Mouse (Mus musculus) forebrain, postnatal 0 days (tissue): ENCODE data around the gene Fam32a. TPM values are rescaled to one million over a fixed set of nuclear protein-coding genes. Genes with fewer than 3 reads are reported as not detected.

Experiments
- ATAC-seq: fragments of 200-750 bp; cut with Nextera tagmentation; 2 replicates; pipeline ENCODE4 v1.8.0; 2017; ENCODE audit warnings: mild to moderate bottlenecking, moderate library complexity
- DNase-seq: peaks from one replicate; pipeline ENCODE4 v3.0.0-alpha.2; 2015
- H3K27ac ChIP-seq: fragments of 300-500 bp; sonication (generic); 2 replicates; pipeline ENCODE4 v1.5.1; 2014; ENCODE audit warnings: low read depth, mild to moderate bottlenecking, antibody characterized with exemption, low read length, moderate library complexity, mixed read lengths
- H3K27me3 ChIP-seq: fragments of 300-500 bp; sonication (generic); 2 replicates; pipeline ENCODE4 v1.6.1; 2014; ENCODE audit warnings: mild to moderate bottlenecking, low read length, mixed read lengths; ENCODE audit not compliant: insufficient read depth
- H3K36me3 ChIP-seq: fragments of 300-500 bp; sonication (generic); 2 replicates; pipeline ENCODE4 v1.6.1; 2014; ENCODE audit warnings: mild to moderate bottlenecking, moderate library complexity; ENCODE audit not compliant: insufficient read depth
- H3K4me1 ChIP-seq: fragments of 300-500 bp; sonication (generic); 2 replicates; pipeline ENCODE4 v1.6.1; 2014; ENCODE audit warnings: antibody characterized with exemption; ENCODE audit not compliant: insufficient read depth
- H3K4me2 ChIP-seq: fragments of 300-500 bp; sonication (generic); 2 replicates; pipeline ENCODE4 v1.6.1; 2014; ENCODE audit warnings: low read depth, mild to moderate bottlenecking, moderate library complexity
- H3K4me3 ChIP-seq: fragments of 300-500 bp; sonication (generic); 2 replicates; pipeline ENCODE4 v1.5.1; 2014; ENCODE audit warnings: low read depth, low read length, mixed read lengths
- H3K9ac ChIP-seq: fragments of 300-500 bp; sonication (generic); 2 replicates; pipeline ENCODE4 v1.6.1; 2014; ENCODE audit warnings: mild to moderate bottlenecking
- H3K9me3 ChIP-seq: fragments of 300-500 bp; sonication (generic); 2 replicates; pipeline ENCODE4 v1.6.1; 2016; ENCODE audit warnings: low read length
- CTCF ChIP-seq: sonication (generic); IDR thresholded peaks from 2 replicates; pipeline ENCODE4 v1.5.1; 2016; ENCODE audit warnings: antibody characterized with exemption, control low read depth, low read depth
- WGBS: fragments of 180-500 bp; shearing (Covaris S2); extraction: QIAGEN DNeasy Blood & Tissue Kit; methylation state at CpG from one replicate; pipeline ENCODE4 v1.1.7; 2014; 5-methylcytosine and 5-hydroxymethylcytosine counted together
- polyA plus RNA-seq: library from polyadenylated mRNA; unstranded; fragments of >200 nt; fragmentation: Nextera tagmentation; extraction: Ambion mirVana; gene quantifications from 2 replicates; pipeline ENCODE4 v1.2.1, GENCODE M21; 2015
- total RNA-seq: library from RNA; depleted of rRNA; stranded (reverse); fragments of >200 nt; gene quantifications from 2 replicates; pipeline ENCODE4 v1.2.3, GENCODE M21; 2014; rRNA removed

The Fam32a gene
- total and polyA plus RNA-seq, 2 experiments from 2014 or later: 107 to 147 TPM

DNA sequence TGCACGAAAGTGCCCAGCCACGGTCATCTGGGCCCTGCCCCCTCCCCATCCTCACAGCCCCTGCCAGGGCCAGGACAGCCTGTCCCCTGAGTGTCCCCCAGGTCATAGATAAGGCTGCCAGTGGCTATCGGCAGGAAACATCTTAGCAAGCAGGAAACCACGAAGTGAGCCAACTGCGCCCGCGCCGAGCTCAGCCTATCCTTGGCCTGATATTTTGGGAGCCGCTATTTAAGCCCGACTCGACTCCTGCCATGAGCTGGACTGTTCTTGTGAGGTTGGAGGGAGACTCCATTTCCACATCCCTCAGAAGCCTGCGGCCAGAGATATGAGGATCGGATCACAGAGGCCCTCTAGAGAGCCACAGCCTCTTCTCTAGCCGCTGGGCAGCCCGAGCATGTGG lies 48.8 kb downstream of the Fam32a start:
- Histone ChIP-seq H3K27ac (0 out of 2 replicates have a peak overlapping the region, but pooled peaks have one; percentile 21), H3K4me1 (no peaks in the 10 kb centered on the region), H3K36me3 (no peaks in the 10 kb centered on the region), H3K27me3 (no peaks in the 10 kb centered on the region), H3K9me3 (no peaks in the 10 kb centered on the region), H3K9ac (no peak overlapping the region), H3K4me2 (no peak overlapping the region), H3K4me3 (no peak overlapping the region)
- DNase-seq: no peak
- no peak for TF ChIP-seq CTCF
- ATAC-seq: no peak
- WGBS: 90% methylated on average over 15 of the region's 15 CpGs

- no peak for TF ChIP-seq CTCF
- WGBS: 90% methylated on average over 12 of the region's 12 CpGs
- no peaks in the 10 kb centered on the region for H3K27me3 ChIP-seq
- no peak overlapping the region for H3K9ac ChIP-seq
- H3K4me2 ChIP-seq: no peak overlapping the region
- H3K36me3 ChIP-seq: no peaks in the 10 kb centered on the region
- H3K4me3 ChIP-seq: no peak overlapping the region
- H3K4me1 ChIP-seq: no peaks in the 10 kb centered on the region
- no peak overlapping the region for H3K27ac ChIP-seq
- ATAC-seq: no peak
- H3K9me3 ChIP-seq: no peaks in the 10 kb centered on the region
- DNase-seq: no peak
Observed at GRCm38 (mm10) chr8:72270606-72271005, 51.1 kb downstream of the Fam32a start.

GRCm38 (mm10) chr8:72271051-72271660 lies 51.6 kb downstream of the Fam32a start:
- TF ChIP-seq CTCF: no peak
- no peak overlapping the region for H3K27ac ChIP-seq

DNA sequence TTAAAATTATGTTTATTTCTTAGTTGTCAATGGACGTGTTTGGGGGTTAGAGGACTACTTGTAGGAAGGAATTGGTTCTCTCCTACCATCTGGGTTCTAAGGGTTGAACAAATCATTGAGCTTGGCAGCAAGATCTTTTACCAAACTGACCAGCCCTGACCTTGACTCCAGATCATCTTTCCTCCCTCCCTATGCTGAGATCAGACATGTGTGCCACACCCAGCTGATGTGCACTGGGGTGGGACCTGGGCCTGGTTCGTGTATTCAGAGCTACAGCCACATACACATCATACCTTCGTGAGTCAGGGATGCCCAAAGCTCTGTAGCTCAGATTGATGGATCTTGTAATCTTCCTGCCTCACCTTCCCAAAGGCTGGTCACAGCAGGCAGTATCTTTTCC lies 52.2 kb downstream of the Fam32a start:
- Histone ChIP-seq H3K4me2 (no peak overlapping the region), H3K27me3 (no peaks in the 10 kb centered on the region), H3K9me3 (no peaks in the 10 kb centered on the region), H3K4me3 (no peak overlapping the region), H3K4me1 (no peaks in the 10 kb centered on the region), H3K27ac (no peak overlapping the region), H3K36me3 (no peaks in the 10 kb centered on the region), H3K9ac (no peak overlapping the region)
- no peak for DNase-seq
- WGBS: 76% methylated on average over 3 of the region's 3 CpGs
- no peak for ATAC-seq
- TF ChIP-seq CTCF: no peak

More at GRCm38 (mm10) chr8:72271051-72271660, 51.6 kb downstream of the Fam32a start:
- no peaks in the 10 kb centered on the region for H3K36me3 ChIP-seq
- no peak overlapping the region for H3K9ac ChIP-seq
- no peak overlapping the region for H3K4me2 ChIP-seq
- H3K9me3 ChIP-seq: no peaks in the 10 kb centered on the region
- 68% methylated on average over 11 of the region's 11 CpGs for WGBS
- H3K4me3 ChIP-seq: no peak overlapping the region
- no peaks in the 10 kb centered on the region for H3K4me1 ChIP-seq
- no peak for DNase-seq
- no peak for ATAC-seq
- H3K27me3 ChIP-seq: no peaks in the 10 kb centered on the region

- TF ChIP-seq CTCF: peak; percentile 63
- no peaks in the 10 kb centered on the region for H3K36me3 ChIP-seq
- DNase-seq: peak; percentile 21
- H3K9me3 ChIP-seq: no peaks in the 10 kb centered on the region
- WGBS: 21% methylated on average over 3 of the region's 3 CpGs
- H3K4me2 ChIP-seq: no peak overlapping the region
- no peak overlapping the region for H3K9ac ChIP-seq
- H3K27ac ChIP-seq: no peak overlapping the region
- no peaks in the 10 kb centered on the region for H3K27me3 ChIP-seq
- no peaks in the 10 kb centered on the region for H3K4me1 ChIP-seq
- peak; percentile 80 for ATAC-seq
- H3K4me3 ChIP-seq: no peak overlapping the region
Observed at GRCm38 (mm10) chr8:72272361-72272760, 52.8 kb downstream of the Fam32a start.

DNA sequence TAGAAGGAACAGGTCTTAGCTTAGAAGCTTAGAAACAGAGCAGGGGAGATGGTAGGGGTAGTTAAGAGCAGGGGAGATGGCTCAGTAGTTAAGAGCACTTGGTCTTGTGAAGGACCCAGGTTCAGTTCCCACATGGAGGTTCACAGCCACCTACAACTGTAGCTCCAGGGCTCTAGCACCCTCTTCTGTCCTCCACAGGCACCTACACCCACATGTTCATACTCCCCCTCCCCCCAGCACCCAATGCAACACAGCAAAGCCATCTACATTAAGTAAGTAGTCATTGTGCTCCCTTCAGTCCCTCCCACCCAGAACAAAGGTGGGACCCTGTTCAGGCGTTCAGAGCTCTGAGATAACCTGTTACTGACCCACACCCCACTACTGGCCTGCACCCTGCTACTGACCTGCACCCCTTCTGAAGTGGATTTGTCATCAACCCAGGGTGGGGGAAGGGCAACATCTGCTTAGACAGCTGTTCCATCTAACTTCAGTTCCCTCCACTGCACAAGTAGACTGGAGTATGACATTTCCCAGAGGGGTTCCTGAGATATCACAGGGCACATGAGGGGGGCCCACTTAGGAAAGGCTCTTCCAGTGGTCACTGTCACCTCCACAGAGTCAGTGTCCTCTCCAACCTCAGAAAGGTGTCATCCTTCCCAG lies 53.7 kb downstream of the Fam32a start:
- no peaks in the 10 kb centered on the region for H3K9me3 ChIP-seq
- 65% methylated on average over 1 of the region's 1 CpGs for WGBS
- no peak for ATAC-seq
- H3K27ac ChIP-seq: no peak overlapping the region
- no peak overlapping the region for H3K4me2 ChIP-seq
- no peak overlapping the region for H3K9ac ChIP-seq
- no peaks in the 10 kb centered on the region for H3K4me1 ChIP-seq
- H3K36me3 ChIP-seq: no peaks in the 10 kb centered on the region
- TF ChIP-seq CTCF: no peak
- H3K4me3 ChIP-seq: no peak overlapping the region
- DNase-seq: no peak
- no peaks in the 10 kb centered on the region for H3K27me3 ChIP-seq

DNA sequence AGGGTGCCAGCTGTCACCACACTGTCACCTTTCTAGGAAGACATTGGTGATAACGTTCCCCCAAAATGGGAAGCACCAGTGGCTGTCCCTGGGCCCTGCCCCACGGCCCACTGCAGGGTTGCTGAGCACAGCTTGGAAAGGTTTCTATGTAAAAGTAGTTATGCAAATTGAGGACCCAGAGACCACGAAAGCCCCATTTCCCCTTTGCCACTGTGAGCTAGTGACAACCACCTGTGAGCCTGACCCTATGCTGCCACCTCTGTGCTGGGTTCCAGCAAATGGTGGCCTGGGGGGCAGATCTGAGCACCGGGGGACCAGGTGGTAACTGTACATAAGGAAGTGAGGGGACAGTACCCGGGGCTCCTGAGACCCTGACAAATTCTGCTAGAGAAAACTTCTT lies 54.3 kb downstream of the Fam32a start:
- DNase-seq: no peak
- TF ChIP-seq CTCF: no peak
- no peak overlapping the region for H3K27ac ChIP-seq
- H3K36me3 ChIP-seq: no peaks in the 10 kb centered on the region
- no peaks in the 10 kb centered on the region for H3K27me3 ChIP-seq
- H3K9me3 ChIP-seq: no peaks in the 10 kb centered on the region
- no peak overlapping the region for H3K4me3 ChIP-seq
- H3K4me2 ChIP-seq: no peak overlapping the region
- no peaks in the 10 kb centered on the region for H3K4me1 ChIP-seq
- 74% methylated on average over 5 of the region's 5 CpGs for WGBS
- no peak overlapping the region for H3K9ac ChIP-seq
- ATAC-seq: no peak

Other genes starting within 250 kb of the Fam32a start
- gene Cyp4f18, start 210.1 kb upstream of the Fam32a start, total RNA-seq: 0.77 TPM in 1 of 2 replicates, not detected in the other
- gene Cyp4f18, start 210.1 kb upstream of the Fam32a start, polyA plus RNA-seq: 0.44 and 0.52 TPM in 2 replicates
- gene Olfr372, start 178.5 kb upstream of the Fam32a start, total RNA-seq: not detected in 2 replicates
- not detected in 2 replicates for gene Olfr372, start 178.5 kb upstream of the Fam32a start, polyA plus RNA-seq
- not detected in 2 replicates for gene Olfr373, start 136.6 kb upstream of the Fam32a start, total RNA-seq
- not detected in 2 replicates for gene Olfr373, start 136.6 kb upstream of the Fam32a start, polyA plus RNA-seq
- not detected in 2 replicates for gene Olfr374, start 112.7 kb upstream of the Fam32a start, total RNA-seq
- gene Olfr374, start 112.7 kb upstream of the Fam32a start, polyA plus RNA-seq: not detected in 2 replicates
- 139 and 141 TPM in 2 replicates for gene Tpm4, start 84.8 kb upstream of the Fam32a start, total RNA-seq
- 118 and 120 TPM in 2 replicates for gene Tpm4, start 84.8 kb upstream of the Fam32a start, polyA plus RNA-seq
- 35.7 and 39.1 TPM in 2 replicates for gene Rab8a, start 58.5 kb upstream of the Fam32a start, total RNA-seq
- 74.2 and 85.0 TPM in 2 replicates for gene Rab8a, start 58.5 kb upstream of the Fam32a start, polyA plus RNA-seq
- gene Hsh2d, start 30.1 kb upstream of the Fam32a start, total RNA-seq: not detected in 2 replicates
- not detected in 2 replicates for gene Hsh2d, start 30.1 kb upstream of the Fam32a start, polyA plus RNA-seq
- gene Cib3, start 6.9 kb upstream of the Fam32a start, total RNA-seq: 0.10 TPM in 1 of 2 replicates, not detected in the other
- not detected in 2 replicates for gene Cib3, start 6.9 kb upstream of the Fam32a start, polyA plus RNA-seq
- not detected in 2 replicates for gene Gm11034, start 6.1 kb upstream of the Fam32a start, total RNA-seq
- gene Gm11034, start 6.1 kb upstream of the Fam32a start, polyA plus RNA-seq: not detected in 2 replicates
- gene Ap1m1, start 20.3 kb downstream of the Fam32a start, total RNA-seq: 74.8 and 76.2 TPM in 2 replicates
- gene Ap1m1, start 20.3 kb downstream of the Fam32a start, polyA plus RNA-seq: 225 and 243 TPM in 2 replicates
- 4.5 and 4.7 TPM in 2 replicates for gene Gm10282, start 85.5 kb downstream of the Fam32a start, total RNA-seq
- 14.9 and 15.4 TPM in 2 replicates for gene Gm10282, start 85.5 kb downstream of the Fam32a start, polyA plus RNA-seq
- gene Klf2, start 99.3 kb downstream of the Fam32a start, total RNA-seq: 3.8 and 4.0 TPM in 2 replicates
- 9.5 and 10.1 TPM in 2 replicates for gene Klf2, start 99.3 kb downstream of the Fam32a start, polyA plus RNA-seq
- gene Eps15l1, start 201.7 kb downstream of the Fam32a start, total RNA-seq: 61.6 and 62.9 TPM in 2 replicates
- gene Eps15l1, start 201.7 kb downstream of the Fam32a start, polyA plus RNA-seq: 44.2 and 48.8 TPM in 2 replicates
- gene Calr3, start 224.1 kb downstream of the Fam32a start, total RNA-seq: 0.77 and 1.00 TPM in 2 replicates
- gene Calr3, start 224.1 kb downstream of the Fam32a start, polyA plus RNA-seq: 1.1 and 1.4 TPM in 2 replicates
- gene 1700030K09Rik, start 224.2 kb downstream of the Fam32a start, total RNA-seq: 12.5 and 13.7 TPM in 2 replicates
- gene 1700030K09Rik, start 224.2 kb downstream of the Fam32a start, polyA plus RNA-seq: 15.5 and 16.1 TPM in 2 replicates